Mouse (Mus musculus) heart, embryonic 10.5 days (tissue): ENCODE results near the gene Gpx5. TPM values are rescaled to one million over a fixed set of nuclear protein-coding genes. Genes with fewer than 3 reads are reported as not detected.

Experiments
- DNase-seq: peaks from one replicate; pipeline ENCODE4 v3.0.0-alpha.2; 2017; ENCODE audit warnings: low spot score
- H3K27ac ChIP-seq: fragments of 300-500 bp; sonication (generic); 2 replicates; pipeline ENCODE4 v1.5.1; 2016; ENCODE audit warnings: mild to moderate bottlenecking
- H3K27me3 ChIP-seq: fragments of 300-500 bp; sonication (generic); 2 replicates; pipeline ENCODE4 v1.6.1; 2016; ENCODE audit warnings: mild to moderate bottlenecking; ENCODE audit not compliant: poor library complexity, insufficient read depth, severe bottlenecking
- H3K36me3 ChIP-seq: fragments of 300-500 bp; sonication (generic); 2 replicates; pipeline ENCODE4 v1.6.1; 2016; ENCODE audit warnings: mild to moderate bottlenecking, moderate library complexity
- H3K4me1 ChIP-seq: fragments of 300-500 bp; sonication (generic); 2 replicates; pipeline ENCODE4 v1.6.1; 2016; ENCODE audit warnings: mild to moderate bottlenecking
- H3K4me3 ChIP-seq: fragments of 300-500 bp; sonication (generic); 2 replicates; pipeline ENCODE4 v1.5.1; 2016; ENCODE audit warnings: mild to moderate bottlenecking, moderate library complexity
- H3K9me3 ChIP-seq: fragments of 300-500 bp; sonication (generic); 2 replicates; pipeline ENCODE4 v1.6.1; 2016; ENCODE audit warnings: mild to moderate bottlenecking, moderate library complexity
- WGBS: fragments of 180-500 bp; shearing (Covaris S2); methylation state at CpG from one replicate; pipeline ENCODE4 v1.1.7; 2016; 5-methylcytosine and 5-hydroxymethylcytosine counted together
- polyA plus RNA-seq: library from polyadenylated mRNA; unstranded; fragments of >200 nt; fragmentation: Nextera tagmentation; extraction: Ambion mirVana; gene quantifications from 2 replicates; pipeline ENCODE4 v1.2.1, GENCODE M21; 2016

Gpx5 gene
- not detected in 2 replicates for polyA plus RNA-seq

- no peak for DNase-seq
- 94% methylated on average over 6 of the region's 6 CpGs for WGBS
- Histone ChIP-seq H3K4me3 (no peak within 1 kb of the TSS), H3K27me3 (no peaks in the 10 kb centered on the region), H3K4me1 (peaks cover under 1% of the 10 kb centered on the region), H3K27ac (no peak within 1 kb of the TSS), H3K9me3 (no peaks in the 10 kb centered on the region), H3K36me3 (no peaks in the 10 kb centered on the region)
These were observed at the start of gene Gpx5 for GRCm38 (mm10) chr13:21292631-21293030. Gene Gpx5 (minus strand): TSS chr13:21292731.

DNA sequence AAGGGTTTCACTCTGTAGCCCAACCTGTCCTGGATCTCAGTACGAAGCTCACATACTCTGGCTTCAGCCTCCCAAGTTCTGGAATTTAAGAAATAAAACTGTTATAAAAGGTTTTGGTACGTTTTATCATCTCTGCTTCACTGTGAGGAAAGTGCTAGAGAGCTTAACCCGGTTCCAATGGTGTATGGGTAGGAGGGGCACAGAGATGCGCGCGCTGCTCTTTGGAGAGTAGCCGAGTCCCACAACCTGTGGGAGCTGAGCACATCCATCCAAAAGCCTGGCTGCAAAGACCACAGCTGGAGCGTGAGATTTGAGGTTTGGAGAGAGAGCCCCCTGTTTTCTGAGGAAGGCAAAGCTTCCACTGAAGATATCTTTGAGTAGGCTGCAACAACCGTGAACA lies 34.9 kb upstream of the Gpx5 start:
- Histone ChIP-seq H3K27me3 (no peaks in the 10 kb centered on the region), H3K27ac (no peak overlapping the region), H3K4me3 (peak overlapping the region; percentile 70), H3K4me1 (peaks cover 3% of the 10 kb centered on the region; the same call in 1 of the 2 replicates), H3K9me3 (no peaks in the 10 kb centered on the region), H3K36me3 (no peaks in the 10 kb centered on the region)
- WGBS = under 1% methylated on average over 9 of the region's 9 CpGs
- DNase-seq = peak; percentile 76

GRCm38 (mm10) chr13:21326657-21327211 lies 34.2 kb upstream of the Gpx5 start:
- Histone ChIP-seq H3K36me3 (no peaks in the 10 kb centered on the region), H3K9me3 (no peaks in the 10 kb centered on the region), H3K4me3 (peak overlapping the region; percentile 70), H3K27me3 (no peaks in the 10 kb centered on the region), H3K4me1 (peaks cover 7% of the 10 kb centered on the region; the same call in 1 of the 2 replicates), H3K27ac (peak overlapping the region; percentile 70)
- DNase-seq = peak; percentile 89
- WGBS = under 1% methylated on average over 24 of the region's 24 CpGs

DNA sequence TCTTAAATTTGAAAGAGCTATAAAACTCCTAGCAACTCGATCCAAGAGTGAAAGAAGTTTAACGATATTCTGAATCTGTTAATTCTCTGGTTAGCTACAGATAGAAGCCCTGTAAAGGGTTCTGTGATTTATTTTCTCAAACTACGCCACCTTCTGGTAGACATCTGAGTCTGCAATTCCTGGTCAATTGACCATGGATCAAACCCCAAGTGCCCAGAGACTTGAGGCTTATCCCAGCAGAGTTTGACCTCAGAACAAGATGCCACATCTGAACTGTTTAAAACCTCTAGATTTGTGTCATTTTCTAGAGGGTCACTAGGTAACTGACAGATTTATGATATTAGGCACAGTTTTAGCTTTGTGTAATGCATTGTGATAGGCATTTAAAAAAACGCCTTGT lies 33.7 kb upstream of the Gpx5 start:
- WGBS = 9% methylated on average over 4 of the region's 4 CpGs

GRCm38 (mm10) chr13:21323405-21323804 lies 30.9 kb upstream of the Gpx5 start:
- 65% methylated on average over 6 of the region's 6 CpGs for WGBS
- Histone ChIP-seq H3K4me1 (peaks cover 7% of the 10 kb centered on the region; the same call in 1 of the 2 replicates), H3K27ac (no peak overlapping the region), H3K4me3 (peak overlapping the region; percentile 63), H3K27me3 (no peaks in the 10 kb centered on the region), H3K9me3 (no peaks in the 10 kb centered on the region), H3K36me3 (no peaks in the 10 kb centered on the region)
- peak; percentile 45 for DNase-seq

More for the DNA sequence above, 33.7 kb upstream of the Gpx5 start:
- Histone ChIP-seq H3K27me3 (no peaks in the 10 kb centered on the region), H3K27ac (no peak overlapping the region), H3K4me3 (peak overlapping the region; percentile 70), H3K9me3 (no peaks in the 10 kb centered on the region), H3K36me3 (no peaks in the 10 kb centered on the region), H3K4me1 (peaks cover 7% of the 10 kb centered on the region; the same call in 1 of the 2 replicates)
- DNase-seq = peak; percentile 68

GRCm38 (mm10) chr13:21322509-21323375 lies 30.2 kb upstream of the Gpx5 start:
- H3K4me1 ChIP-seq = peaks cover 7% of the 10 kb centered on the region; the same call in 1 of the 2 replicates
- WGBS = 18% methylated on average over 18 of the region's 18 CpGs
- H3K4me3 ChIP-seq = peak overlapping the region; percentile 63
- no peaks in the 10 kb centered on the region for H3K27me3 ChIP-seq
- no peaks in the 10 kb centered on the region for H3K36me3 ChIP-seq
- no peaks in the 10 kb centered on the region for H3K9me3 ChIP-seq
- DNase-seq = peak; percentile 76
- no peak overlapping the region for H3K27ac ChIP-seq

DNA sequence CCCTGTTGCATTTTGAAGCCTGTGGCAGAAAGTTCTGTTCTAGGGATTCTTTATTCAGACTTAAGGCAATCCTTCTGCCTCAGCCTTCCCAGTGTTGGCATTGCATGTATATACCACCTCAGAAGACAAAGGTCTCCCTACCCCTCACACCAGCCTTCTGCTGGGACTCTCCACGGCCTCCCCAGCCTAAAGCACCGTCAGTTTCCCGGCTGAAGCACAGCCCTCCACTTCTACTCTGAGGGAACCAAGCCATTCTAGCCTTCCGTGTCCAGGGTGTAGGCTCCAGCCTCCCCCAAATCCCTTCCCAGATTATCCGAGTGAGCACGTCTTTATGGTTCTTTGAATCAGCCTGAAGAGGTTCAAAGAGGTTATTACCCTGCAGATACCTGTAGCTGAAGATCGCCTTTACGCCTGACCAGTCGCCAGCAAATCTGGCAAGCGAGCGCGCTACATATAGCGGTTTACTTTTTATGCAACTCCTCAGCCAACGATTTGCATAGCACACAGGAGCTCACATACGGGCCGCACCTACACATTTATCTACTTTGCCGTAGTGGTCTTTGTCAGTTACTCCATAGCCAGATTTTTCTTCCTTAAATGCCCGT lies 29.5 kb upstream of the Gpx5 start:
- Histone ChIP-seq H3K36me3 (no peaks in the 10 kb centered on the region), H3K27ac (peak overlapping the region; percentile 56; the same call in 1 of the 2 replicates), H3K27me3 (no peaks in the 10 kb centered on the region), H3K4me3 (peak overlapping the region; percentile 63), H3K4me1 (peaks cover 4% of the 10 kb centered on the region; the same call in 1 of the 2 replicates), H3K9me3 (no peaks in the 10 kb centered on the region)
- 2% methylated on average over 18 of the region's 18 CpGs for WGBS
- DNase-seq = peak; percentile 69

- Histone ChIP-seq H3K27ac (no peak overlapping the region), H3K4me3 (no peak overlapping the region), H3K9me3 (no peaks in the 10 kb centered on the region), H3K27me3 (no peaks in the 10 kb centered on the region), H3K36me3 (no peaks in the 10 kb centered on the region), H3K4me1 (peaks cover 4% of the 10 kb centered on the region; the same call in 1 of the 2 replicates)
- 48% methylated on average over 3 of the region's 3 CpGs for WGBS
- DNase-seq = no peak
These were observed 27.7 kb upstream of the Gpx5 start for GRCm38 (mm10) chr13:21320262-21320661.

DNA sequence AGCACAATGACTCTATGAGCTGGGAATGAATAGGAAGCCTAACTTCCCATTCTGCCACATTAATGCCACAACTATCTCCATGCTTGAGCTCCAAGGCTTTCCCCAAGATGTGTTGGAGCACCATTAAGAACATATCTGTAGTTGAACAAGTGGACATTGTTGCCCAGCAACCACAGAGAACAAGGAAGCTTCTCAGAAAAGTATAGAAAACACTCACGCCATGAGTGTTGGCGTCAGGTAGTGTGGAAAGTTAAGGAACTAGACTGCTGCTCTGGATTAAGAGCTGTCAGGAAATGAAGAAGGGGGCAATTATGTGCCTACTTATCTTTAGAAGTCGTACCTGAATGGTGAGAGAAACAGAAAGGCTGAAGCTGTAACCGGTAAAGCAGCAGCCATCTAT lies 21.4 kb upstream of the Gpx5 start:
- WGBS = 70% methylated on average over 4 of the region's 4 CpGs
- H3K4me3 ChIP-seq = no peak overlapping the region

GRCm38 (mm10) chr13:21312854-21313253 lies 20.3 kb upstream of the Gpx5 start:
- Histone ChIP-seq H3K36me3 (no peaks in the 10 kb centered on the region), H3K27me3 (no peaks in the 10 kb centered on the region), H3K4me1 (no peaks in the 10 kb centered on the region), H3K27ac (no peak overlapping the region), H3K4me3 (no peak overlapping the region), H3K9me3 (no peaks in the 10 kb centered on the region)
- DNase-seq = no peak
- WGBS = 41% methylated on average over 3 of the region's 5 CpGs

More for the DNA sequence above, 21.4 kb upstream of the Gpx5 start:
- no peaks in the 10 kb centered on the region for H3K9me3 ChIP-seq
- no peak for DNase-seq
- no peaks in the 10 kb centered on the region for H3K27me3 ChIP-seq
- no peaks in the 10 kb centered on the region for H3K4me1 ChIP-seq
- no peak overlapping the region for H3K27ac ChIP-seq
- H3K36me3 ChIP-seq = no peaks in the 10 kb centered on the region

- H3K27me3 ChIP-seq = no peaks in the 10 kb centered on the region
- no peaks in the 10 kb centered on the region for H3K36me3 ChIP-seq
- WGBS = 22% methylated on average over 3 of the region's 3 CpGs
- no peaks in the 10 kb centered on the region for H3K4me1 ChIP-seq
- H3K9me3 ChIP-seq = no peaks in the 10 kb centered on the region
- no peak within 1 kb of the TSS for H3K4me3 ChIP-seq
- no peak within 1 kb of the TSS for H3K27ac ChIP-seq
- DNase-seq = no peak
These were observed 19.4 kb upstream of the Gpx5 start, which contains the start of gene Gpx6 for GRCm38 (mm10) chr13:21311926-21312325. Gene Gpx6 (plus strand): TSS chr13:21312125.

- Histone ChIP-seq H3K4me3 (no peak overlapping the region), H3K27ac (no peak overlapping the region), H3K9me3 (no peaks in the 10 kb centered on the region), H3K36me3 (no peaks in the 10 kb centered on the region), H3K4me1 (no peaks in the 10 kb centered on the region), H3K27me3 (no peaks in the 10 kb centered on the region)
- 61% methylated on average over 2 of the region's 2 CpGs for WGBS
- no peak for DNase-seq
These were observed 17.3 kb upstream of the Gpx5 start for GRCm38 (mm10) chr13:21309788-21310187.
